Mouse (Mus musculus) liver, adult 2 months (tissue): ENCODE measurements around the gene Anapc7.

Experiments used
- CTCF ChIP-seq: fragments of 200-500 bp; IDR thresholded peaks from 2 replicates; pipeline ENCODE4 v1.5.1; 2011; ENCODE audit warnings: low read depth, low read length, control low read depth
- POLR2A ChIP-seq: fragments of 200-500 bp; IDR thresholded peaks from 2 replicates; pipeline ENCODE4 v1.6.1; 2011; ENCODE audit warnings: low read length, control low read depth; ENCODE audit not compliant: insufficient read depth; ENCODE audit errors: extremely low read depth

GRCm38 (mm10) chr5:122377101-122377833, 44.2 kb upstream of the Anapc7 start:
- TF ChIP-seq CTCF (no peak), POLR2A (no peak)
